Mouse (Mus musculus): ENCODE measurements around the gene Kdm2b. TPM values are rescaled to one million over a fixed set of nuclear protein-coding genes. Genes with fewer than 3 reads are reported as not detected.
A peak's percentile ranks its signal among the peaks of the same experiment; 100 is the strongest.
"Not testable (repeated sequence)": the region's sequence is repeated elsewhere in the genome, so short reads cannot be mapped to it uniquely, and the experiment has no call there.

The Kdm2b gene
- polyA plus RNA-seq, 1 experiment from 2014 or later: 108 TPM

- peak overlapping the region; percentile 80 for H3K27ac ChIP-seq
- peaks cover 64% of the 10 kb centered on the region for H3K4me1 ChIP-seq
- H3K36me3 ChIP-seq (replicated peaks): 0 out of 2 replicates have a peak, but pooled peaks cover 7% of the 10 kb centered on the region
- H3K9me3 ChIP-seq: no peaks in the 10 kb centered on the region
- WGBS: under 1% methylated on average over 41 of the region's 41 CpGs
- peak overlapping the region; percentile 96 for H3K4me2 ChIP-seq
- peak overlapping the region; percentile 74 for H3K9ac ChIP-seq
- H3K4me3 ChIP-seq (replicated peaks): peak overlapping the region; percentile 60
- H3K27me3 ChIP-seq: no peaks in the 10 kb centered on the region; the same call in 1 of the 2 replicates
- peak; percentile 20; the same call in 1 of the 2 replicates for ATAC-seq (ENCODE audit: low FRiP score)
Measured at GRCm38 (mm10) chr5:122988021-122988751, 1.4 kb downstream of the Kdm2b start.

- no peaks in the 10 kb centered on the region for H3K9me3 ChIP-seq
Measured at GRCm38 (mm10) chr5:122987211-122988020, 2.2 kb downstream of the Kdm2b start.

DNA sequence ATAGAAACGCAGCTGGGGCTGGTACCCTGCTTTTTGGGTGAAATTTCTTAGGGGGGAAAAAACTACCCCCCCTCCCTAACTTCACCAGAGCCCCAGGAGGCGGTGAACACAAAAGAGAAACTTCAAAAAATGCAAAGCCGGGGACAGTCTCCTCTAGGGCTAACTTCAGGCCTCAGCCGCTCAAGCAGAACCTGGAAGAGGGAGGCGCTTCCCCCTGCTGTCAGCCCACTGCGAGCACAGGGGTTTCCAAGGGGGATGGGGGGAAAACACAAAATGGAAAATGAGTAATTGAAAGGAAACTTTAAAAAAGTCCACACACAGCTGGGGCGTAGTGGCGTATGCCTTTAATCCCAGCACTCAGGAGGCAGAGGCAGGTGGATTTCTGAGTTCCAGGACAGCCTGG lies 3.5 kb downstream of the Kdm2b start:
- Histone ChIP-seq H3K36me3 (replicated peaks) (0 out of 2 replicates have a peak, but pooled peaks cover 15% of the 10 kb centered on the region), H3K27ac (0 out of 2 replicates have a peak overlapping the region, but pooled peaks have one; percentile 22), H3K9me3 (no peaks in the 10 kb centered on the region), H3K27me3 (no peaks in the 10 kb centered on the region; the same call in 1 of the 2 replicates), H3K4me3 (replicated peaks) (no peak overlapping the region), H3K4me2 (peak overlapping the region; percentile 33), H3K9ac (peak overlapping the region; percentile 12; the same call in 1 of the 2 replicates), H3K4me1 (peaks cover 54% of the 10 kb centered on the region)
- 19% methylated on average over 8 of the region's 8 CpGs for WGBS
- no peak for ATAC-seq (ENCODE audit: low FRiP score)

More at GRCm38 (mm10) chr5:122987211-122988020, 2.2 kb downstream of the Kdm2b start:
- WGBS: 2% methylated on average over 39 of the region's 39 CpGs
- Histone ChIP-seq H3K4me2 (peak overlapping the region; percentile 96), H3K27ac (0 out of 2 replicates have a peak overlapping the region, but pooled peaks have one; percentile 80), H3K27me3 (no peaks in the 10 kb centered on the region; the same call in 1 of the 2 replicates), H3K36me3 (replicated peaks) (0 out of 2 replicates have a peak, but pooled peaks cover 8% of the 10 kb centered on the region), H3K4me1 (peaks cover 64% of the 10 kb centered on the region), H3K9ac (peak overlapping the region; percentile 74), H3K4me3 (replicated peaks) (peak overlapping the region; percentile 60)
- ATAC-seq (ENCODE audit: low FRiP score): no peak; the same call in 1 of the 2 replicates

GRCm38 (mm10) chr5:122985276-122985675 lies 4.3 kb downstream of the Kdm2b start:
- Histone ChIP-seq H3K4me3 (replicated peaks) (no peak overlapping the region), H3K9me3 (no peaks in the 10 kb centered on the region), H3K27me3 (no peaks in the 10 kb centered on the region; the same call in 1 of the 2 replicates), H3K36me3 (replicated peaks) (0 out of 2 replicates have a peak, but pooled peaks cover 15% of the 10 kb centered on the region), H3K27ac (no peak overlapping the region), H3K9ac (0 out of 2 replicates have a peak overlapping the region, but pooled peaks have one; percentile 12), H3K4me2 (peak overlapping the region; percentile 33), H3K4me1 (peaks cover 46% of the 10 kb centered on the region)
- no peak for ATAC-seq (ENCODE audit: low FRiP score)
- 33% methylated on average over 3 of the region's 3 CpGs for WGBS

DNA sequence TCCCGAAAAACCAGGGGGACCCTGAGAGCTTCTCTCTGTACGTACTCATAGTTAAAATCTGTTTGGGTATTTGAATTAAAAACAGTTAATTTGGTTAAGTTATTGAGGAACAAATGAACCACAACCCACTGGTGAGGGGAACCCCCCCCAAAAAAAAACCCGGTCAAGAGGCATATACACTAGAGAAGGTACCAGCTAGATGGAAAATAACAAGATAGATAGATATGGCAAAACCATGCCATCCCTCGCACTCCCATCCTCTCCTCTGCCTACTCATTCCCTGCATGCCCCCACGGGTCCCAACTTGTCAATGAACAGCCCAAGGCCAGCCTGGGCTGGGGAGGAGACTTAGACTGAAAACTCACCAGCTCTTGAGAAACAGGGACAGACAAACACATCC lies 5.1 kb downstream of the Kdm2b start:
- WGBS: 83% methylated on average over 5 of the region's 5 CpGs
- H3K9me3 ChIP-seq: no peaks in the 10 kb centered on the region
- ATAC-seq (ENCODE audit: low FRiP score): no peak
- no peak overlapping the region for H3K9ac ChIP-seq
- H3K36me3 ChIP-seq (replicated peaks): 0 out of 2 replicates have a peak, but pooled peaks cover 15% of the 10 kb centered on the region
- H3K4me1 ChIP-seq: peaks cover 38% of the 10 kb centered on the region
- H3K27me3 ChIP-seq: no peaks in the 10 kb centered on the region; the same call in 1 of the 2 replicates
- H3K4me3 ChIP-seq (replicated peaks): no peak overlapping the region
- no peak overlapping the region; the same call in 1 of the 2 replicates for H3K4me2 ChIP-seq
- no peak overlapping the region for H3K27ac ChIP-seq

DNA sequence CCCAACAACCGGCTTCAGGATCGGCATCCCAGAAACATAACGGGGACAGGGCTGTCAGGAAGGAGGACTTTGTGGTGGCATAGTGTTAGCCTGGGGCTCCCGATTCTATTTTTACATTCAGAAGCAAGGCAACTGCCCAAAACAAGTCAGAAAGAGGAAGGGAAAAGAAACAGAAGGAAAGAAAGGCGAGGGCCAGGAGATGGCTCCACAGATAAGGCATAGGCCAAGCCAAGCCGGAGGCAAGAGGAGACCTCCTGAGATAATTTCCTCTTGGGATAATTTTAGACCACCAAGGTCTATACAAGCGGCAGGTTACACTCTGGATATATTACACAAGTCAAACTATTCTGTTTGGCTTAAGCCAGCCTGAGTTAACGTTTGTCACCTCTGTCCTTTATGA lies 10.7 kb downstream of the Kdm2b start:
- H3K36me3 ChIP-seq (replicated peaks): peaks cover 24% of the 10 kb centered on the region; the same call in 1 of the 2 replicates
- WGBS: 88% methylated on average over 8 of the region's 8 CpGs
- no peak overlapping the region for H3K9ac ChIP-seq
- H3K4me1 ChIP-seq: no peaks in the 10 kb centered on the region
- no peak overlapping the region for H3K4me2 ChIP-seq
- H3K27ac ChIP-seq: no peak overlapping the region
- no peaks in the 10 kb centered on the region for H3K9me3 ChIP-seq
- H3K27me3 ChIP-seq: no peaks in the 10 kb centered on the region
- ATAC-seq (ENCODE audit: low FRiP score): no peak
- H3K4me3 ChIP-seq (replicated peaks): no peak overlapping the region

DNA sequence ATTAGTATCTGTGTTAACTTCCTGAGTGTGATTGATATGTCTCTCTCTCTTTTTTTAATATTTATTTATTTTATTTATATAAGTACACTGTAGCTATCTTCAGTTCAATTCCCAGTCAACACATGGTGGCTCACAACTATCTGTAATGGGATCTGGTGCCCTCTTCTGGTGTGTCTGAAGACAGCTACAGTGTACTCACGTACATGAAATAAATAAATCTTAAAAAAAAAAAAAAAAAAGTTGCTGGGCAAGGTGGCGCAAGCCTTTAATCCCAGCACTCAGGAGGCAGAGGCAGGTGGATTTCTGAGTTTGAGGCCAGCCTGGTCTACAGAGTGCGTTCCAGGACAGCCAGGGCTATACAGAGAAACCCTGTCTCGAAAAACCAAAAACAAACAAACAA lies 14.9 kb downstream of the Kdm2b start:
- WGBS: 89% methylated on average over 4 of the region's 4 CpGs
- ATAC-seq (ENCODE audit: low FRiP score); H3K27ac ChIP-seq; H3K4me3 ChIP-seq (replicated peaks); H3K9ac ChIP-seq; H3K9me3 ChIP-seq; H3K4me2 ChIP-seq; H3K27me3 ChIP-seq; H3K4me1 ChIP-seq: not testable (repeated sequence)
- H3K36me3 ChIP-seq (replicated peaks): peaks cover 11% of the 10 kb centered on the region; the same call in 1 of the 2 replicates

DNA sequence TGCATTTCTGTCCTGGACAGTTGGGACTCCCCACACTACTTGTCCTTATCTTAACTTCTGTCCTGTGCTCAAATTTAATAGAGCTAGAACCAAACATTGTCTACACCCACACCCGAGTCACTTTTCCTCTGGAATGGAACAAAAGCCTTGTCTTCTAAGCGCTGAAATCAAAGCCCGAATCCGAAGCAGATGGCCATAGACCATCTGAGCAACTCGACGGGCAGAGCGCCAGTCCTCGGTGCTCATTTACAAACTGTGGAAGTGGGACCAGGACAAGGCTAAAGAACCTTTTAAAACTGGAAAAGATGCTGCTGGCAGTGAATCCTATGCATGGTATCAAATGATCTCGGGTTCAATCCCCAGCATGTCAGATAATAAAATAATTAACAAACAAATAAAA lies 17.5 kb downstream of the Kdm2b start:
- 76% methylated on average over 9 of the region's 9 CpGs for WGBS
- no peak overlapping the region for H3K4me3 ChIP-seq (replicated peaks)
- H3K4me1 ChIP-seq: 0 out of 2 replicates have a peak, but pooled peaks cover 5% of the 10 kb centered on the region
- H3K9ac ChIP-seq: no peak overlapping the region
- H3K9me3 ChIP-seq: no peaks in the 10 kb centered on the region
- no peaks in the 10 kb centered on the region for H3K27me3 ChIP-seq
- no peak for ATAC-seq (ENCODE audit: low FRiP score)
- H3K4me2 ChIP-seq: no peak overlapping the region
- H3K27ac ChIP-seq: no peak overlapping the region; the same call in 1 of the 2 replicates
- H3K36me3 ChIP-seq (replicated peaks): peaks cover 7% of the 10 kb centered on the region; the same call in 1 of the 2 replicates

- Histone ChIP-seq H3K9ac (no peak overlapping the region), H3K4me1 (0 out of 2 replicates have a peak, but pooled peaks cover 5% of the 10 kb centered on the region), H3K27me3 (no peaks in the 10 kb centered on the region), H3K4me2 (no peak overlapping the region), H3K4me3 (replicated peaks) (no peak overlapping the region), H3K36me3 (replicated peaks) (0 out of 2 replicates have a peak, but pooled peaks cover 7% of the 10 kb centered on the region), H3K27ac (no peak overlapping the region), H3K9me3 (no peaks in the 10 kb centered on the region)
- WGBS: 88% methylated on average over 4 of the region's 4 CpGs
- no peak for ATAC-seq (ENCODE audit: low FRiP score)
Measured at GRCm38 (mm10) chr5:122971438-122971837, 18.2 kb downstream of the Kdm2b start.

GRCm38 (mm10) chr5:122970056-122970455 lies 19.6 kb downstream of the Kdm2b start:
- ATAC-seq (ENCODE audit: low FRiP score): no peak
- H3K4me2 ChIP-seq: no peak overlapping the region
- WGBS: 91% methylated on average over 5 of the region's 5 CpGs
- H3K27me3 ChIP-seq: no peaks in the 10 kb centered on the region
- no peak overlapping the region for H3K4me3 ChIP-seq (replicated peaks)
- H3K27ac ChIP-seq: no peak overlapping the region
- 0 out of 2 replicates have a peak, but pooled peaks cover under 1% of the 10 kb centered on the region for H3K36me3 ChIP-seq (replicated peaks)
- H3K9me3 ChIP-seq: no peaks in the 10 kb centered on the region
- no peak overlapping the region for H3K9ac ChIP-seq
- H3K4me1 ChIP-seq: 0 out of 2 replicates have a peak, but pooled peaks cover 5% of the 10 kb centered on the region

DNA sequence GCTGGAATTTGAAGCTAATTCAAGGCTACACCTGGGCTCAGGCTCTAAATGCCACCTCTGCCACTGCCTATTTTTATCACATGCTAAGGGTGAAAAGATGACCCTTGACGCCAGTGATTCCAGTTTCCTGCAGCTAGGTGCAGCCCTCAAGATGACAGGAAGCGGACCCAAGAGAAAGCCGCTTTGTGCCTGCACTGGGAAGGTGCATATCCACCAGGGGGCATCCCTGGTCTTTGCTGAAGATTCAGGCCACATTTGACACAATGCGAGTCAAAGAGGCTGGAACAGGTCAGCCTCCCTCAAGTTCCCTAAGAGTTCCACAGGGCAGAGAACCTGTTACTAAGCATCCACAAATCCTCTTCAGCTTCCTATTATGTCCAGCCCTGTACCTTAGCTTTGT lies 21.3 kb downstream of the Kdm2b start:
- Histone ChIP-seq H3K4me2 (no peak overlapping the region), H3K4me3 (replicated peaks) (no peak overlapping the region), H3K27me3 (no peaks in the 10 kb centered on the region), H3K9ac (no peak overlapping the region), H3K36me3 (replicated peaks) (no peaks in the 10 kb centered on the region), H3K4me1 (0 out of 2 replicates have a peak, but pooled peaks cover 5% of the 10 kb centered on the region), H3K27ac (no peak overlapping the region), H3K9me3 (no peaks in the 10 kb centered on the region)
- 34% methylated on average over 4 of the region's 4 CpGs for WGBS
- ATAC-seq (ENCODE audit: low FRiP score): 0 out of 2 replicates have a peak, but pooled peaks have one; percentile 33

GRCm38 (mm10) chr5:122965427-122965826 lies 24.2 kb downstream of the Kdm2b start:
- Histone ChIP-seq H3K27me3 (no peaks in the 10 kb centered on the region), H3K9ac (no peak overlapping the region), H3K4me2 (no peak overlapping the region), H3K27ac (no peak overlapping the region), H3K36me3 (replicated peaks) (0 out of 2 replicates have a peak, but pooled peaks cover 7% of the 10 kb centered on the region), H3K9me3 (no peaks in the 10 kb centered on the region), H3K4me3 (replicated peaks) (no peak overlapping the region), H3K4me1 (no peaks in the 10 kb centered on the region)
- no peak for ATAC-seq (ENCODE audit: low FRiP score)
- 92% methylated on average over 11 of the region's 11 CpGs for WGBS

Data from forebrain, embryonic 12.5 days (tissue).